Mouse (Mus musculus) spleen, adult 2 months (tissue): Measurements from ENCODE around the gene Fcrl6. TPM values are rescaled to one million over a fixed set of nuclear protein-coding genes. Genes with fewer than 3 reads are reported as not detected.

Experiments used
- DNase-seq, 2 experiments: peaks; one replicate each; pipeline versions ENCODE4 v3.0.0 to v3.0.0-alpha.2; 2012 to 2021; ENCODE audit warnings: low spot score in 2 of 2, low read depth in 1 of 2
- H3K27ac ChIP-seq: fragments of 200-500 bp; 2 replicates; pipeline ENCODE4 v1.5.1; 2012; ENCODE audit warnings: low read length, inconsistent platforms; ENCODE audit not compliant: insufficient read depth
- H3K27me3 ChIP-seq: fragments of 200-500 bp; 2 replicates; pipeline ENCODE4 v1.6.1; 2012; ENCODE audit warnings: mild to moderate bottlenecking, moderate library complexity, low read length, inconsistent platforms; ENCODE audit not compliant: control insufficient read depth, insufficient read depth
- H3K36me3 ChIP-seq: fragments of 200-500 bp; 2 replicates; pipeline ENCODE4 v1.6.1; 2012; ENCODE audit warnings: mild to moderate bottlenecking, low read length, inconsistent platforms; ENCODE audit not compliant: control insufficient read depth, insufficient read depth
- H3K4me1 ChIP-seq: fragments of 200-500 bp; 2 replicates; pipeline ENCODE4 v1.6.1; 2011; ENCODE audit warnings: inconsistent platforms; ENCODE audit not compliant: control insufficient read depth, insufficient read depth, insufficient read length
- H3K4me3 ChIP-seq: fragments of 200-500 bp; 2 replicates; pipeline ENCODE4 v1.5.1; 2011; ENCODE audit warnings: mild to moderate bottlenecking, inconsistent platforms; ENCODE audit not compliant: insufficient read depth, insufficient read length; ENCODE audit errors: extremely low read depth
- CTCF ChIP-seq: fragments of 200-500 bp; IDR thresholded peaks from 2 replicates; pipeline ENCODE4 v1.5.1; 2011; ENCODE audit warnings: mild to moderate bottlenecking, inconsistent platforms; ENCODE audit not compliant: insufficient read depth, insufficient read length, insufficient replicate concordance; ENCODE audit errors: extremely low read depth
- POLR2A ChIP-seq: fragments of 200-500 bp; IDR thresholded peaks from 2 replicates; pipeline ENCODE4 v1.6.1; 2011; ENCODE audit warnings: low read depth, low read length, inconsistent platforms
- WGBS: fragments of 180-500 bp; shearing (Covaris S2); methylation state at CpG from one replicate; pipeline ENCODE4 v1.1.7; 2018; 5-methylcytosine and 5-hydroxymethylcytosine counted together
- polyA plus RNA-seq: library from polyadenylated mRNA; depleted of rRNA; stranded (reverse); fragments of >200 nt; gene quantifications from 2 replicates; pipeline ENCODE4 v1.2.3, GENCODE M21; 2012

The Fcrl6 gene
- polyA plus RNA-seq, 1 experiment, result 0.06 TPM

DNA sequence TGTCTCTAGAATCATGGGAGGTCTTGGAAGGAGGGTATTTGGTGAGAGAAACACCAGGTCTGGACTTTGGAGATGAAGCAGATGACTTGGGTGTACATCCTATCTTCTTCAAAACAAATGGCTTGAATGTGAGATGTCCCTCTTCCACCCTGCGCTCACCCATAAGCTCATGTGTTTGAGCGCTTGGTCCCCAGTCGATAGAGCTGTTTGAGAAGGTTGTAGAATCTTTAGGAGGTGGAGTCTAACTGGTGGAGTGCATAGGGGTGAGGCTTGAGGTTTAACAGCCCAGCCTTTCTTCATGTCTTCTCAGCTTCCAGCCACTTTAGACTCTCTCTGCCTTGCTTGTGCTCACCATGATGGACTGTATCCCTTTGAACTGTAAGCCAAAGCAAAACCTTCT, 24.0 kb upstream of the Fcrl6 start:
- Histone ChIP-seq H3K27me3 (no peaks in the 10 kb centered on the region), H3K27ac (no peak overlapping the region), H3K4me3 (no peak overlapping the region), H3K4me1 (no peaks in the 10 kb centered on the region), H3K36me3 (no peaks in the 10 kb centered on the region)
- DNase-seq, result no peak
- TF ChIP-seq CTCF (no peak), POLR2A (no peak)
- 95% methylated on average over 3 of the region's 3 CpGs for WGBS

DNA sequence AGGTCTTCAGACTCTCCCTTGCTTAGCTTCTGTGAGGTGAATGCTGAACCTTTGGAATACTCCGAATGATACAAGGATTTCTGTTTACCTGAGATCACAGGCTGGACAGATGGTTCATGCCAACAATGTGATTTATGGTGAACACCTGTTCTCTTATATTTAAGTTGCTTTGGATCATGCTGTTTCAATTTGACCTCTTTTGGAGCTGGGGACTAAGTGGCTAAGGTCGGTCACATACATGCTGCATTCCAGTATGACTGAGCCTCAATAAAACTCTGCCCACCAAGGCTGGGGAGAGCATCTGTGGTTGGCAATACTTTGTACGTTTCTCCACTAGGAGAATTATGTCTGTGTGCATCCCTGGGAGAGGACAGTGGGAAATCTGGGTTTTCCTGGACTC, 21.7 kb upstream of the Fcrl6 start:
- no peak overlapping the region for H3K27ac ChIP-seq
- DNase-seq, result no peak
- H3K4me3 ChIP-seq, result no peak overlapping the region
- no peak for TF ChIP-seq POLR2A
- no peak for TF ChIP-seq CTCF
- H3K27me3 ChIP-seq, result no peaks in the 10 kb centered on the region
- 80% methylated on average over 3 of the region's 3 CpGs for WGBS
- H3K36me3 ChIP-seq, result no peaks in the 10 kb centered on the region
- H3K4me1 ChIP-seq, result no peaks in the 10 kb centered on the region

DNA sequence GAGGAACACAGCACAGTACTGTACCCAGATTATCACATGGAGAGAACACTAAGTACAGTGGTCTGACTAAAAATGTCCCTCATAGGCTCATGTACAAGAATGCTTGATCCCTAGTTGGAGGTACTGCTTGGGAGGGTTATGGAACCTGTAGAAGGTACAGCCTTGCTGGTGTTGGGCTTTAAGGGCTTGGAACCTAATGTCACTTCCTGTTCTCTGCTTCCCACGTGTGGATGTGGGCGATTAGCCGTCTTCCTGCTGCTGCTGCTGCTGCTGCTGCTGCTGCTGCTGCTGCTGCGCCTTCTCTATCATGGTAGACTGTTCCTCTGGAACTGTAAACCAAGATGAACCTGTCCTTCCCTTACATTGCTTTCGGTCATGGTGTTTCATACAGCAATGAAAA, 21.2 kb upstream of the Fcrl6 start:
- DNase-seq, result no peak
- whole genome bisulfite sequencing, result 38% methylated on average over 5 of the region's 5 CpGs
- TF ChIP-seq POLR2A, result no peak

DNA sequence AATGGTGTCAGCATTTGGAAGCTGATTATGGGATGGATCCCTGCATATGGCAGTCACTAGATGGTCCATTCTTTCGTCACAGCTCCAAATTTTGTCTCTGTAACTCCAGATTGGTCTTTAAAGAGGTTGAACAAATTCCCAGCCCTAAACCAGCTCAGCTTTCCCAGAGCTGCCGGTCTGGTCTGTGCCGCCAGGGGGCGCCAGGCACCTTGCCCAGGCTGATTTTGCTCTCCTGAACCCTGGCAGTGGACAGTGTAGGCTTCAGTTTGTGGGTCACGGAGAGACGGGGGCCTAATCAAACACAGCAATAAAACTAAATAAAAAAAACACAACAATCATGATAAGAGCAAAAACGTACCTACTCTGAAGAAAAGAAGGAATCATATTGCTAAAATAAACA, 16.9 kb upstream of the Fcrl6 start:
- peak; percentile 4 to 63 for DNase-seq
- H3K36me3 ChIP-seq, result no peaks in the 10 kb centered on the region
- no peak overlapping the region for H3K4me3 ChIP-seq
- no peaks in the 10 kb centered on the region for H3K4me1 ChIP-seq
- 13% methylated on average over 7 of the region's 7 CpGs for WGBS
- TF ChIP-seq POLR2A (no peak), CTCF (peak; percentile 96)
- no peak overlapping the region for H3K27ac ChIP-seq
- H3K27me3 ChIP-seq, result no peaks in the 10 kb centered on the region

More for the DNA sequence above, 21.2 kb upstream of the Fcrl6 start:
- Histone ChIP-seq H3K27me3 (no peaks in the 10 kb centered on the region), H3K4me3 (no peak overlapping the region), H3K27ac (no peak overlapping the region), H3K36me3 (no peaks in the 10 kb centered on the region), H3K4me1 (no peaks in the 10 kb centered on the region)

DNA sequence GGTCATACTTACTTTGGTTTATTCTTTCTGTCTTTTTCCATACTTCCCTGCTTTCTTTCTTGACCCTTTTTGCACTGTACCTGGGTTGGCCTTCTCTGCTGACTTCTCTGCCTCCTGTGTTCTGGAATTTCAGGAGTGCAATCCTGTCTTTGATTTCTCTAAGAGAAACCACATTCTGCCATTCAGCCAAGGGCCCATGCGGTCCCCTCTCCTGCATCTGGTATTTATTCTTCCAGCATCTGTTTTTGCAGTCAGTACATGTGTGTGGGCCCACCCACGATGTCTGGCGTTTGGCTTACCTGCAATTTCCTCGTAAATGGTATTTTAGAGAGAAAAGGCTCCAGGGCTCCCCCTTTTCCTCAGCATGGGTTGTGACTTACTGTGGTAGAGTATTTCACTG, 15.8 kb upstream of the Fcrl6 start:
- no peak for TF ChIP-seq POLR2A
- TF ChIP-seq CTCF, result no peak
- 90% methylated on average over 4 of the region's 4 CpGs for WGBS

DNA sequence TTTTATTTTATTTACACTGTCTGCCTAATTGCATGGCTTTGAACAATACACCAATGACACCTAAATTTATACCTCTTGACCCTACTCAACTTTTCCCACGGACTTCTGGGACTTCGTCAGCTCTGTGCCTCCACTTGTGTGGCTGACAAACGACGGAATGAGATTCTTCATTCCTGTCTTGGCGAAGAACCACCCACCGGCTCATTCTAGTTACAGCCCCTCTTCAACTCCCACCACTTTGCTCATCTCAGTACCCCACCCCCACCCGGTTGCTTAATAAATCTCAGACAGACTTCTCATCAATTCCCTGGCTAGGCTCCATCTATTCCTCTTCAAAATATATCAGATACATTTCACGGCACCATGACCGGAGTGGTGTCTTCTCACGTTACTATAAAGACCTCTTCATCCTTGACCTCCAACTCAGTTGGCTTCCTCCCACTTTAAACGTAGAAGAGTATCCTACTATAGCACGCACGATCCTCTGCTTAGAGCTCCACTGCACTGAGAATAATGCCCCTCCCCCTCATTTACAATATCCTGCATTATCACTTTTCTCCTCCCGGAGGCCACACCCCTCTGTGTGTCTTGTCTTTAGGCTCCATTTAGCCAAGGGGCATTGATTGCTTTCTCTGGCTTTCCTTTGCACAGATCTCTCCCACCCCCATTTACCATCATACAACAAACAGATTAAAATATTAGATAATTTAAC, 15.2 kb upstream of the Fcrl6 start:
- H3K4me1 ChIP-seq, result no peaks in the 10 kb centered on the region

More for the DNA sequence above, 15.8 kb upstream of the Fcrl6 start:
- Histone ChIP-seq H3K4me3 (no peak overlapping the region), H3K4me1 (no peaks in the 10 kb centered on the region), H3K27me3 (no peaks in the 10 kb centered on the region), H3K27ac (no peak overlapping the region), H3K36me3 (no peaks in the 10 kb centered on the region)
- no peak for DNase-seq

DNA sequence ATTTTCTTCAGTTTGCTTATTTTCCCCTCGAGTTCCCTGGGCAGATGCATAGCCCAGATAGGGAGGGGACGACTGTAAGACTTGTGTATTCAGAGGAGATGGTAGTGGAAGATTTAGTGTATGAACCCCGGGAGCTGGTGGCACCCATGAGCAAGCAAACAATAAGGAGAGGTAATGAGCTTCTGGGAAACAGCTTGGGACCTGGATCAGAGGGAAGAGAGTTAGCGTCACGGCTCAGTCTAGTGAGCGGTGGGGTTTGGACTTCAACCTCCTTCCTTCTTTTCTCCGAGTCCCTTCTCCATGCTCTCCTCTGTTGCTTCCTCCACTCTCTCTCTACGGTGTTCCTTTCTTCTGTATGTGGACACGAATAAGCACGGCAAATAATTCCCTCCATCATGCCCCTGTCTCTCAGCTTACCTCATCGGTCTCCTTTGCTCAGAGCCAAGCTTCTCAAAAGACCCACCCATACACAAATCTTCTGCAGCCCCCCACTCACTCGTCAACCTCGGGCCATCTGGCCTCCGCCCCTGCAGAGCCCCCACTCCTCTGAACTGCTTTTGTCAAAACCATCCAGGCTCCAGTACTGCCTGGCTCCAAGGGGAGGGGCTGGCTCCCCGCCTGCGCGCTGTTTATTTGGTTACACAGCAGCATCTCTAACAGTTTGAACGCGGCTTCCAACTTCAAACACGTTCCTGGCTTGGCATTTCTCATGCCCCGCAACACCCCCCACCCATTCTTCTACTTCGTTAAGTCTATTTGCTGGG, 14.4 kb upstream of the Fcrl6 start:
- TF ChIP-seq POLR2A (no peak), CTCF (no peak)
- no peak overlapping the region for H3K4me3 ChIP-seq
- H3K4me1 ChIP-seq, result no peaks in the 10 kb centered on the region
- H3K27ac ChIP-seq, result no peak overlapping the region
- WGBS, result 40% methylated on average over 22 of the region's 22 CpGs
- H3K36me3 ChIP-seq, result no peaks in the 10 kb centered on the region
- no peaks in the 10 kb centered on the region for H3K27me3 ChIP-seq
- DNase-seq, result no peak

More for the DNA sequence above, 15.2 kb upstream of the Fcrl6 start:
- WGBS, result 70% methylated on average over 14 of the region's 14 CpGs
- Histone ChIP-seq H3K36me3 (no peaks in the 10 kb centered on the region), H3K4me3 (no peak overlapping the region), H3K27ac (no peak overlapping the region), H3K27me3 (no peaks in the 10 kb centered on the region)
- no peak for TF ChIP-seq POLR2A
- no peak for TF ChIP-seq CTCF
- no peak for DNase-seq
